Mouse (Mus musculus) midbrain, embryonic 12.5 days (tissue): Measurements from ENCODE around the gene Car10. TPM values are rescaled to one million over a fixed set of nuclear protein-coding genes. Genes with fewer than 3 reads are reported as not detected.
"Not testable (repeated sequence)": the region's sequence is repeated elsewhere in the genome, so short reads cannot be mapped to it uniquely, and the experiment has no call there.

Source experiments
- ATAC-seq: fragments of 200-750 bp; cut with Nextera tagmentation; 2 replicates; pipeline ENCODE4 v1.8.0; 2017; ENCODE audit warnings: low read depth, moderate TSS enrichment, moderate library complexity; ENCODE audit not compliant: low FRiP score
- H3K27ac ChIP-seq: fragments of 300-500 bp; sonication (generic); replicated peaks from 2 replicates; pipeline ENCODE4 v1.5.1; 2016; ENCODE audit warnings: mild to moderate bottlenecking
- H3K27me3 ChIP-seq: fragments of 300-500 bp; sonication (generic); 2 replicates; pipeline ENCODE4 v1.6.1; 2016; ENCODE audit warnings: mild to moderate bottlenecking
- H3K36me3 ChIP-seq: fragments of 300-500 bp; sonication (generic); 2 replicates; pipeline ENCODE4 v1.6.1; 2016
- H3K4me1 ChIP-seq: fragments of 300-500 bp; sonication (generic); 2 replicates; pipeline ENCODE4 v1.6.1; 2016
- H3K4me2 ChIP-seq: fragments of 300-500 bp; sonication (generic); replicated peaks from 2 replicates; pipeline ENCODE4 v1.6.1; 2016; ENCODE audit warnings: mild to moderate bottlenecking, moderate library complexity
- H3K4me3 ChIP-seq: fragments of 300-500 bp; sonication (generic); 2 replicates; pipeline ENCODE4 v1.5.1; 2016; ENCODE audit warnings: mild to moderate bottlenecking
- H3K9ac ChIP-seq: fragments of 300-500 bp; sonication (generic); replicated peaks from 2 replicates; pipeline ENCODE4 v1.6.1; 2016; ENCODE audit warnings: mild to moderate bottlenecking, moderate library complexity
- H3K9me3 ChIP-seq: fragments of 300-500 bp; sonication (generic); 2 replicates; pipeline ENCODE4 v1.6.1; 2016; ENCODE audit warnings: mild to moderate bottlenecking
- WGBS: fragments of 180-500 bp; shearing (Covaris S2); methylation state at CpG from one replicate; pipeline ENCODE4 v1.1.7; 2016; 5-methylcytosine and 5-hydroxymethylcytosine counted together
- polyA plus RNA-seq: library from polyadenylated mRNA; unstranded; fragments of >200 nt; fragmentation: Nextera tagmentation; extraction: Ambion mirVana; gene quantifications from 2 replicates; pipeline ENCODE4 v1.2.1, GENCODE M21; 2016

Car10 gene
- polyA plus RNA-seq, 1 experiment from 2014 or later, result 4.6 TPM

DNA sequence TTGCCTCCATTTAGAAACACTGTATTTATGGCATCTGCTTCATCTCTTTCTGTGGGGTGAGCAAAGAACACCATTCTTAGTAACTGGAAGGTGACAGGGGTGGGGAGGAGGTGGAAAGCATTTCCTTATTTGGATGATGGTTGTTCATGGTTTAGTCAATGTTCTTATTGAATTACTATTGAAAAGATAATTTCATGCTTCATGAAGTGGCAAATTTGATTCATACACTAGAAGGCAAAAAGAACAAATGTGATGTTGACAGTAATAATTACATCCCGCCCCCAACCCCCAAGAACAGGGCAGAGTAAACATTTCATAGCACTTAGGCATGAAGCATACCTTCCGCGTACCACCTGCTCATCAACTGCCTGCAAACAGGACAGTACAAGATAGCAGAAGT, 239.9 kb downstream of the Car10 start:
- Histone ChIP-seq H3K27me3 (no peaks in the 10 kb centered on the region), H3K27ac (no peak overlapping the region), H3K4me2 (no peak overlapping the region), H3K9me3 (no peaks in the 10 kb centered on the region), H3K36me3 (no peaks in the 10 kb centered on the region), H3K9ac (no peak overlapping the region), H3K4me3 (no peak overlapping the region), H3K4me1 (no peaks in the 10 kb centered on the region)
- WGBS, result 86% methylated on average over 3 of the region's 3 CpGs
- ATAC-seq, result no peak

DNA sequence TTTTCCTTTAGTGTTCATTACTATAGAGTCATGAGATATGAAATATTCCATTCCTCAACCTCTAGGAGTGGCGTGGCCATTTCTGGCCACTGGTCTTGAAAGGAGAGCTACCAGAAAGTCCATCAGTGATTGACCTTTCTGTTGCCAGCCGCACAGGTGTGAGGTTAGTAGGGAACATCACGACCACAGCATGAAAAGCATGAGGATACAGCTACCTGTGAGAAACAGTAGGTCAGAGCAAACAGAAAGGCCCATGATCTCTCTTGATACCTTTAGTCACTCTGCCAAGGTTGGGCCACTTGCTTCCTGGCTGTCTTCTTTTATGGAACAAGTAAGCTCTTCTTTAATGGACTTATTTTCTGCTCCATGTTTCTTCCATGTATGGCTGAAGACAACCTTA, 246.1 kb downstream of the Car10 start:
- Histone ChIP-seq H3K4me2 (no peak overlapping the region), H3K36me3 (no peaks in the 10 kb centered on the region), H3K27ac (no peak overlapping the region), H3K27me3 (no peaks in the 10 kb centered on the region), H3K9ac (no peak overlapping the region), H3K4me1 (no peaks in the 10 kb centered on the region), H3K4me3 (no peak overlapping the region), H3K9me3 (no peaks in the 10 kb centered on the region)
- 84% methylated on average over 3 of the region's 3 CpGs for WGBS
- no peak for ATAC-seq

DNA sequence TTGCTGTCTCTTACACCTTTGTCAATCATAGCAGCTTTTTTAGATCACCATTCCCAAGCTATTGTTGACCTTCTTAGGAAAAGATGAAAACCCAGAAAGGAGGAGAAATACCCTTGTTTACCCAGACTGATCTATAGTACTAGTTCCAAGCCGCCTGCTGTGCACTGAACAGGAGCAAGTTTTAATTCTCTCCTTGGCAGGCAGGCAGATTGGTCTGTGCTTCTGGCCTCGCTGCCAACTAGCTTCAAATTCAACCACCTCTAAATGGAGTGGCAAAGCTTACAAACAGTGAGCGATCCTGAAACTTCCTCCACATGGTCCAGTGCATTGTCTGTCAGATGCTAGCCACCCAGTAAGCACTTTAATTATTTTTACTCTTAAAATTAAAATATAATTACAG, 247.0 kb downstream of the Car10 start:
- ATAC-seq, result no peak
- Histone ChIP-seq H3K4me1 (no peaks in the 10 kb centered on the region), H3K27me3 (no peaks in the 10 kb centered on the region), H3K36me3 (no peaks in the 10 kb centered on the region), H3K9ac (no peak overlapping the region), H3K4me3 (no peak overlapping the region), H3K9me3 (no peaks in the 10 kb centered on the region), H3K27ac (no peak overlapping the region), H3K4me2 (no peak overlapping the region)
- 79% methylated on average over 3 of the region's 3 CpGs for WGBS

DNA sequence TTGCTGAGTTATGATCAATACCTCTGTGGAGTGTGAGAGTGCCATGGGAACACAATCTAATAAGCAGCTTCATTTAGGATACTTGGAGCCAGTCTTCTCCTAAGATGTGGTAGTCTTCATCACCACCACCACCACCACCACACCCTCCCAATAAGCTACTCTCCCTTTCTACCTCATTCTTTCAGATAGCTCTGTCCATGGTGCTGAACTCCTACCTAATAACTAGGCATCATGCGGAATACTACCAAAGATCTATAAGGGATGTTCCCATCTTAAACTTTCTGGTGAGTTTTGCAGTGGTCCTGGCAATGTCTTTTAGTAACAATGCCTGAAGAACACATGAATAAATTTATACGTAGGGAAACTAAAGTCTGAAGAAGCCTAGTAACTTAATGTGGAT, 263.7 kb downstream of the Car10 start:
- no peaks in the 10 kb centered on the region for H3K9me3 ChIP-seq
- WGBS, result 69% methylated on average over 2 of the region's 2 CpGs
- no peak for ATAC-seq
- no peak overlapping the region for H3K9ac ChIP-seq
- H3K36me3 ChIP-seq, result no peaks in the 10 kb centered on the region
- H3K4me2 ChIP-seq, result no peak overlapping the region
- no peak overlapping the region for H3K4me3 ChIP-seq
- no peaks in the 10 kb centered on the region for H3K27me3 ChIP-seq
- H3K4me1 ChIP-seq, result no peaks in the 10 kb centered on the region
- no peak overlapping the region for H3K27ac ChIP-seq

DNA sequence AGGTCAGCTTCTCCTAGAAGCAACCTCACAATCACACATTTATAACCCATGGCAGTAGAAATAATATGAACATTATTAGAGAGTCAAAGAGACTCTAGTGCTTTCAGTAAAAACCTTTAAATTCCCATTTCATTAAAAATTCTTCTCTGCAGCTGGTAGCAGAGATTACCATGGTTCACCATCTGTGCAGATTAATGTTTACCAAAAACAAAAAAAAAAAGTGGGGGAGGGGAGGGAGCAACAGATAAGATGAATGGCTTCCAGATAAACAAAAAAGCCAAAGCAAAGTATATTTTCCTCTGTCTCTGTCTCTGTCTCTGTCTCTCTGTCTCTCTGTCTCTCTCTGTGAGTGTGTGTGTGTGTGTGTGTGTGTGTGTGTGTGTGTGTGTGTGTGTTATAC, 266.3 kb downstream of the Car10 start:
- no peaks in the 10 kb centered on the region for H3K4me1 ChIP-seq
- H3K9ac ChIP-seq, result no peak overlapping the region
- no peaks in the 10 kb centered on the region for H3K9me3 ChIP-seq
- no peaks in the 10 kb centered on the region for H3K36me3 ChIP-seq
- no peak overlapping the region for H3K4me2 ChIP-seq
- ATAC-seq, result no peak
- H3K27ac ChIP-seq, result no peak overlapping the region
- no peaks in the 10 kb centered on the region for H3K27me3 ChIP-seq
- no peak overlapping the region for H3K4me3 ChIP-seq

DNA sequence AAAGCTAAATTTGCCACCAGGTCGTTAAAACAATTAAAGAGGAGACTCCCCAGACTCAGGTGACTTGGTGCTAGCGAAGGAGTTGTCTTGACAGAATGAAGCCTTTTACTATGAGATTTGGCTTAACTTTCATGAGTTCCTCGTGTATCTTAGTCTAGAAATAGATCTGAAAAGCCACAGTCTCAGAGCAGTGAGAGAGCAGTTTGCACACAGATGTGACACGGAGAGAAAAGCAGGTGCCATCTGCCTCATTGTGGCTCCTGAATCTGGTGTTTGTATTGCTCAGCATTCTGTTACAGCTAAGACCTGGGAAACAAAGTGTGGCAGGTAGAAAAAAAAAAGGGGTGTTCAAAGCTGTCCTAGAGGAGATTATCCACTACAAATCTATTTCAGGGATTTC, 269.4 kb downstream of the Car10 start:
- no peaks in the 10 kb centered on the region for H3K9me3 ChIP-seq
- ATAC-seq, result no peak
- WGBS, result 35% methylated on average over 4 of the region's 4 CpGs
- no peaks in the 10 kb centered on the region for H3K27me3 ChIP-seq
- no peak overlapping the region for H3K4me3 ChIP-seq
- no peaks in the 10 kb centered on the region for H3K36me3 ChIP-seq
- H3K27ac ChIP-seq, result no peak overlapping the region
- H3K9ac ChIP-seq, result no peak overlapping the region
- no peaks in the 10 kb centered on the region for H3K4me1 ChIP-seq
- no peak overlapping the region for H3K4me2 ChIP-seq

DNA sequence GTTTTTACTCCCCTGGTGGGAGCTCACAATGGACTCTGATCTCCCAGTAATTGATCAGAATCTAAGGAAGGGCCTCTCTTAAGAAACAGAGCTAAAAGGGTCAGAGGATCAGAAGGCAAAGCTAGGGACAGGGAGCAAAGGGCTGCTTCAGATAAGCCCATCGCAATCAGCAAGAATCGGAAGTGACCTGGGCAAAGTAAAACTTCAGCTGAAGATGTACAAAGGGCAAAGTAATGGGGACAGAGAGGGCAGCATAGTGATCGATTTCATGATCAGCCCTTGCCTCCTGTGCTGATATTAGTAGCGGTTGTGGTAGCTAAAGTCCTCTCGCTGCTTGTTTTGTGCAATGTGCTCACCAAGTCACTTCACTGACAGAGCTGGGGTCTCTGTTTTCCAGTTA, 269.9 kb downstream of the Car10 start:
- ATAC-seq, result no peak

DNA sequence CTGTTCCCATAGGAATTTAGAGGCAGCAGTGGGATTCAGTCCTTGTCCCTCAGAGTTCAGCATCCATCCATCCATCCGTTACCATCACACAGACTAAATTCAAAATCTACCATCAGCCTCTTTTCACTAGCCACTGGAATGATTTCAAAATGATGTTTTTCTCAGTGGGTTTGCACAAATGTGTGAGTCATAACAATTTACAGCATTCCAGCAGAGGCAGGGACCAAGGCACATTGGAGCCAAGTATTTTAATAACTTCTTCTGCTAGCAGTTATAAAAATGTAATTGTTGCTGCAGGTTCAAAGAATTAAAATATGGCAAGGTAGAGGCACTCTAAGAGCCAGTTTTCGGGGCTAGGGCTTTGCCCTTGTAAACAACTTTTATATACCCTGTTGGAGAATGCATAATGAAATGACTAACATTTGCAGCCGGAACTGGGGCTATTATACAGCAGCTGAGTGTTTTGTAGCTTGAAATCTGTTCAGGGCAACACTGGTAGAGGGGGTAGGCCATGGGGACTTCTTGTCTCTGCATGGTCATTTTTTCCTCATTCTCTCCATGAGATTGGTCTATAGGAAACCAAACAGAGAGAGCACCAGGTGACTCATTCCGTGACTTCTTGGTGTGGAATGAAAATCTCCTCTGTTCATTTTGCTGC, 276.0 kb downstream of the Car10 start:
- ATAC-seq, result no peak
- no peak overlapping the region for H3K27ac ChIP-seq
- H3K9me3 ChIP-seq, result no peaks in the 10 kb centered on the region
- no peak overlapping the region for H3K4me3 ChIP-seq
- H3K27me3 ChIP-seq, result no peaks in the 10 kb centered on the region
- H3K36me3 ChIP-seq, result no peaks in the 10 kb centered on the region
- no peak overlapping the region for H3K4me2 ChIP-seq
- H3K4me1 ChIP-seq, result no peaks in the 10 kb centered on the region
- WGBS, result 86% methylated on average over 4 of the region's 4 CpGs
- no peak overlapping the region for H3K9ac ChIP-seq

More for the DNA sequence above, 269.9 kb downstream of the Car10 start:
- Histone ChIP-seq H3K36me3 (no peaks in the 10 kb centered on the region), H3K27me3 (no peaks in the 10 kb centered on the region), H3K4me3 (no peak overlapping the region), H3K9me3 (no peaks in the 10 kb centered on the region), H3K4me2 (no peak overlapping the region), H3K27ac (no peak overlapping the region), H3K9ac (no peak overlapping the region), H3K4me1 (no peaks in the 10 kb centered on the region)
- WGBS, result 39% methylated on average over 5 of the region's 5 CpGs

DNA sequence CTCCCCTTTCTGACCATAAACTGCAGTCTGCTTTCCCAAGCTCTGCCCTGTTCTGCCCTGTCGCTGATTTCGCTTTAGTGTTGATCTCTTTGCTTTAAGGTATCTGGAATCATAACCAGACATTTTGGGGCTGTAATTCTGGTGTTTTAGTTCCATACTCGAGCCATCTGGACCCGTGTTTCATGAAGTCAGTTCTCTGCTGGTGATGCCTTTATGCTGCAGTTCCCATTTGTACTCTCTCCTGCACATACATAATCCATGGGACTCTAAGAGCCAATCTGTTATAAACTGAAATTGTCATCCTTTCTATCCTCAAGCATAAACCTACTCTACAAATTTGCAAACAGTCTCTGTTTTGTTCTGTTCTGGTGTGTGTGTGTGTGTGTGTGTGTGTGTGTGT, 293.3 kb downstream of the Car10 start:
- no peak for ATAC-seq
- Histone ChIP-seq H3K36me3 (no peaks in the 10 kb centered on the region), H3K9ac (no peak overlapping the region), H3K4me2 (no peak overlapping the region), H3K9me3 (no peaks in the 10 kb centered on the region), H3K4me3 (no peak overlapping the region), H3K27me3 (no peaks in the 10 kb centered on the region), H3K4me1 (no peaks in the 10 kb centered on the region), H3K27ac (no peak overlapping the region)
- 73% methylated on average over 4 of the region's 4 CpGs for WGBS

DNA sequence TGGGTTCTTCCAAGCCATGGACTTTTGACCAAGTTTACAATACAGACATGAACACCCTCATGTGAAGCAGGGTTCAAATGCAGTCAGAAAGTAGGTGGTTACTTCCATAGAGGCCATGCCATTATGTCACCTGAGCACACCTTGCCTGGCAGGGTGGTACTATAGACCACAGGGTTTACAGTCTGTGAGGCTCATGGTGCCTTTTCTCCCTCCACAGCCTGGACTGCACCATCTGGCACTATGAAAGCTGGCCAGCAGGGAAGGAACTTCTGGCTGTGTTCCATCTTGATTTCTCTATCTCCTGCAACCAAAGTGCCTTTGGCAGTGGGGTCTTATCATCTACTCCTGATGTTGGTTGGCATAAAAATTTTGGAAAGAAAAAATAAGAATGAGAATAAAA, 295.5 kb downstream of the Car10 start:
- not testable (repeated sequence) for ATAC-seq, H3K9ac ChIP-seq, H3K27ac ChIP-seq, H3K4me2 ChIP-seq, H3K36me3 ChIP-seq, H3K4me1 ChIP-seq, H3K4me3 ChIP-seq, H3K27me3 ChIP-seq, H3K9me3 ChIP-seq

DNA sequence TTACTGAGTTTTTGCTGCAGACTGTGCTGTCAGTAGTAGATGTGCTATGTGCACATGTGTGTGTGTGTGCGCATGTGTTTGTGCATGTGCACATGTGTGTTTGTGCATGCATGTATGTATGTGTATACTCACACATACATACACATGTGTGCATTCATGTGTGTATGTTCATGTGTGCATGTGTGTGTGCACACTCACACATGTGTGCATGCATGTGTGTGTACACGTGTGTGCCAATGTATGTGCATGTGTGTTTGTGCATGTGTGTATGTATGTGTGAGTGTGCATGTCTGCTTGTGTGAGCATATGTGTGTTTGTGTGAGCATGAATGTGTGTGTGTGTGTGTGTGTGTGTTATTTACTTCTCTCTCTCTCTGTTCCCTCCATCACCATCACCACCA, 298.5 kb downstream of the Car10 start:
- Histone ChIP-seq H3K27ac (no peak overlapping the region), H3K4me2 (no peak overlapping the region), H3K36me3 (no peaks in the 10 kb centered on the region), H3K9me3 (no peaks in the 10 kb centered on the region), H3K27me3 (no peaks in the 10 kb centered on the region), H3K4me3 (no peak overlapping the region), H3K9ac (no peak overlapping the region), H3K4me1 (no peaks in the 10 kb centered on the region)
- ATAC-seq, result no peak
- WGBS, result 97% methylated on average over 2 of the region's 2 CpGs

DNA sequence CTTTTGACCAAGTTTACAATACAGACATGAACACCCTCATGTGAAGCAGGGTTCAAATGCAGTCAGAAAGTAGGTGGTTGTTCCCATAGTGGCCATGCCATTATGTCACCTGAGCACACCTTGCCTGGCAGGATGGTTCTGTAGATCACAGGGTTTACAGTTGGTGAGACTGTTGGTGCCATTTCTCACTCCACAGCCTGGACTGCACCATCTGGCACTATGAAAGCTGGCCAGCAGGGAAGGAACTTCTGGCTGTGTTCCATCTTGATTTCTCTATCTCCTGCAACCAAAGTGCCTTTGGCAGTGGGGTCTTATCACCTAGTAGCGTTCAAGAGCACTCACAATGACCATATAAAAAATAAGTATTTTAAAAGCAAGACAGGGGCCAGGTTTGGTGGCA, 303.3 kb downstream of the Car10 start:
- ATAC-seq, H3K36me3 ChIP-seq: not testable (repeated sequence)
- 86% methylated on average over 1 of the region's 1 CpGs for whole genome bisulfite sequencing

DNA sequence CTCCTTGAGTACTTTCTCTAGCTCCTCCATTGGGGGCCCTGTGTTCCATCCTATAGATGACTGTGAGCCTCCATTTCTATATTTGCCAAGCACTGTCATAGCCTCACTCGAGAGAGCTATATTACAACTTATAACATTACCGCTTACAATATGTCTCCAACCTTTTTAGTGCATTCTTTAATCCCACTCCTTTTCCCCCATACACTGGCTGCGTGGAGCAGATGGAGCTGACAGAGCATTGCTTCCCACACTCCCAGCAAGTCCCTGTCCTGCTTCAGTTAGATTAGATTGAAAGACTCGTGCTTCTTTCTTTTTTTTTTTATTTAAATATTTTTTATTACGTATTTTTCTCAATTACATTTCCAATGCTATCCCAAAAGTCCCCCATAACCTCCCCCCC, 310.2 kb downstream of the Car10 start:
- no peak overlapping the region for H3K4me2 ChIP-seq
- no peak overlapping the region for H3K27ac ChIP-seq
- no peak overlapping the region for H3K9ac ChIP-seq
- H3K27me3 ChIP-seq, result no peaks in the 10 kb centered on the region
- H3K4me3 ChIP-seq, result no peak overlapping the region
- no peaks in the 10 kb centered on the region for H3K4me1 ChIP-seq
- H3K36me3 ChIP-seq, result no peaks in the 10 kb centered on the region
- WGBS, result 81% methylated on average over 5 of the region's 5 CpGs
- ATAC-seq, result no peak
- H3K9me3 ChIP-seq, result no peaks in the 10 kb centered on the region

More for the DNA sequence above, 303.3 kb downstream of the Car10 start:
- not testable (repeated sequence) for H3K9ac ChIP-seq, H3K27ac ChIP-seq, H3K9me3 ChIP-seq, H3K4me3 ChIP-seq, H3K4me1 ChIP-seq, H3K27me3 ChIP-seq, H3K4me2 ChIP-seq
